Mouse (Mus musculus) liver, adult (tissue): ENCODE data around the gene Tnfrsf8.

Experiments
- GATA4 ChIP-seq: IDR thresholded peaks from 2 replicates; pipeline ENCODE4 v1.6.1; 2014; ENCODE audit warnings: mild to moderate bottlenecking, low read length; ENCODE audit not compliant: insufficient replicate concordance

Gene Tnfrsf8

DNA sequence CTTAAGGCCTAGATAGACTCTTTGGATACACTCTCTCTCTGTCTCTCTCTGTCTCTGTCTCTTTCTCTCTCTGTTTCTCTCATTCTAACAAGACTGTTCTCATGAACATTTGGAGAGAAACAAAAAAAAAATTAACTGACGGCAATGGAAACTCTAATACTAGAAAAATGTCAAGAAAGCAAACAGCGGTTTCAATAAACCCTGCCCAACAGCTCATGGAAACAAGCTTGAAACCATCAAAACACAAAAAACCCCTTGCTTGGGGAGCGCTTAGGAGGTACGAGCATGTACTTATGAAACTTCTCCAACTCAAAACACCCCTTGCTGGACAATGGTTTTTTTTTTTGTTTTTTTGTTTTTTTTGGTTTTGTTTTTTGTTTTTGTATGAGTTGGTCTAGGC lies 30.3 kb downstream of the Tnfrsf8 start:
- no peak for TF ChIP-seq GATA4

DNA sequence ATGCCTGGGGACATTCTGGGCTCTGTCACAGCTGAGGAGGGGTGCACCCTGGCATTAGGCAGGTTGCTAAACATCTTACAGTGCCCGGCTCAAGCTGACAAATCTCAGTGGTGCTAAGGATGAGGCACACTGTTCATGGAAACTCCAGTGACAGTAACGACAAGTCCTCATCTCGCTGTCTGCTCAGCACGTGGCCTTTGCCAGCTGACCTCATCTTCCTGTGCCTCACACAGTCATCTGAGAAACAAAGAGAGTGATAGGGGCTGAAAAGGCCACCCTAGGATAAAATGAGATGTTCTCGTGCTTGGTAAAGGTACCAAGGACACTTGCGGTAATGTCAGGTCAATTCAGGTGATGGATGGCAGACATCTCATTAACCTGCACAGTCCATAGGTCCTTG lies 31.5 kb downstream of the Tnfrsf8 start:
- no peak for TF ChIP-seq GATA4

DNA sequence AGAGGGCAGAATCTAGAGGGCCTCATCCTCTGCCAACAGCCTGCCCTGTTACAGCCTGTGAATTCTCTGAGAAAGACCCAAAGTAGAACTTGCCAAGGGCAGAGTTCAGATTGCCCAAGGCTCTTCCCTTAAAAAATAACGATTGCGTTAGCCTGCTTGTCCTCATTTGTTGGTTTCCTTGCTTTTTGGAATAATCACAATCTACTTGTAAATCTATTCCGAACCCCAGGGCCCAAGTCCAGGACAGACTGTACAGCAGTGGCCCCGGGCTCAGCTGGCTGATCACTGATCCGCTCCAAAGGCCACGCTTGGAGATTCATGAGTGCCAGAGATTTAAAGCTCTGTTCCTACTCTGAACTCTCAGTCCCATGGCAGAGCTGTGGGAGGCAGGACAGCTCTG lies 34.0 kb downstream of the Tnfrsf8 start:
- peak; percentile 82; the same call in 1 of the 2 replicates for TF ChIP-seq GATA4

DNA sequence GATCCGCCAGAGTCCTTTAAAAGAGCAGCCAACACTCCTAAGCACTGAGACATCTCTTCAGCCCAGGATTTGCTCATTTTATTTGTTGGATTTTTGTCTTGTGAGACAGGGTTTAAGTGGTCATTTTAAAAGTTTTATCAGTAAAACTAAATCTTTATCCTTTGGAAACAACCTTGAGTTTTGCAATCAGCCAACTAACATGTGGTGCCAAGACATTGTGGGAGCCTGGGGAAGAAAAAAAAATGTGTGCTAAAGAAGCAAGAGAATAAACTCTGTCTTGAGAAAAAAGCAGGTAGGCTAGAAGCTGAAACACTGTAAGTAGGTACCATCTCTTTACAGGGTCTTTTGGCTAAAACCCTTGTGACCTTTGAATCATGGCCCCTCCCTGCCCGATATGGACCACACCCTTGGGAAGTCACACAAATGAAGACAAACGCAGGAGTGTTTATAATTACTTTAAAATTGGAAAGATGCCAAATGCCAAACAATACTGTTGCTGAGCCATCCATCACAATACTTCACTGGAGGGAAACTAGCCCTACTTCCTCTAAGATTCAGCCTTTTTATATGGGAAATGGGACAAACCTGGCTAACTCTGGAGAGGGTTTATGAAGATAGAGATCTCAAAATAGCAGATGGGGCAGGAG lies 36.1 kb downstream of the Tnfrsf8 start:
- TF ChIP-seq GATA4, result no peak

DNA sequence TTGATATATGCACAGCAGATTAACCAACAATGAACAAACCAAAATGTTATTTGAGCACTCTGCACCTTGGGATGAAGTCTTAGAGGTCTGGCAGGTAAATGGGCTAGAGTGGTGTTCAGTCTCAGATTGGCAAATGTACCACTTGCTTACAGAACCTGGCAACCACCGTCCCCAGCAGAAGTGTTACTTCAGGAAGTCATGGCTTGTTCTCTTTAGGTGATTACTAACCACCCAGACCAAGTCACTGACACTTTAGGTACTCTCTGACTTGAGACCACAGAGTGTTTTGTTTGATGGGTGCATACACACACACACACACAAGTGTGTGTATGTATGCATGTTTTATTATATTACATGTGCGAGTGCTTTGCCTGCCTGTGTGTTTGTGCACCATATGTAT lies 36.7 kb downstream of the Tnfrsf8 start:
- no peak for TF ChIP-seq GATA4

DNA sequence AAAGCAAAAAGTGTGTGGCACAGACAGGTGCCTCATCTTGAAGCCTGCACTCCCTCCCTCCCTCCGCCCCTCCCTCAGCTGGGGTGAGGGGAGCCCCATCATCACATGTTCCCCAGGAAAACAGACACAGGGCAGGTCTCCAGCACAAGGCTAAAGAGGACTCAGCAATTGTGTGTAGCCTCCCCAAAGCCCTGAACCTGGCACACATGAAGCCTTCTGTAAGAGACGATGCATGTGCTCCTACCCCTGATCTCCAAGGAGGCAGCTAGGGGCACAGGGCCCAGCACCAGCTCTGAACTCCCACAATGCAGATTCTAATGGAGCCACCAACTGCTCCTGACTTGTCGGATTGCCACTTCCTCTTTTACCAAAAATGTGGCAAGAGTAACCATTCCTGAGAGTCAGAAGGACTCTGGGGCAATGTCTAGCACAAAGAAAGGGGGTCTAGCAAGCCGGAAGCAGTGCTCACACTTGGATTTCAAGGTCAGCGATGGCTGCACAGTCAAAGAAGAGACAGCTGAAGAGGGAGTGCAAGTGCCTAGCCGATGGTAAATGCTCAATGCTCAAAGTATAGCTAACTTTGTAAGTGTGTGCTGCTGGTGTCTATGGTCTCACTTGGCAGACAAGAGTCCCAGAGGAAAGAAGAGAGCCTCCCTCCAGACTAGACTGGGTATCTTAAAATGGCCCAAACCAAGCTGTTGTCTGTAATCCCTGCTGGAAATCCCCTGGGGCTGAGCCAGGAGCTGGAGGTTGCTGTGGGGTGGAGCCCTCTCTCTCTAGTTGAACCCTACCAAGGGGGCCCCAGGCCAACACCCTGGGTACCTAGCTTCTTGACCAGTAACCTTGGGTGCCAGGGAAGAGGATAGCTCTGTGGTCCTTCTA lies 38.4 kb downstream of the Tnfrsf8 start:
- TF ChIP-seq GATA4, result no peak

DNA sequence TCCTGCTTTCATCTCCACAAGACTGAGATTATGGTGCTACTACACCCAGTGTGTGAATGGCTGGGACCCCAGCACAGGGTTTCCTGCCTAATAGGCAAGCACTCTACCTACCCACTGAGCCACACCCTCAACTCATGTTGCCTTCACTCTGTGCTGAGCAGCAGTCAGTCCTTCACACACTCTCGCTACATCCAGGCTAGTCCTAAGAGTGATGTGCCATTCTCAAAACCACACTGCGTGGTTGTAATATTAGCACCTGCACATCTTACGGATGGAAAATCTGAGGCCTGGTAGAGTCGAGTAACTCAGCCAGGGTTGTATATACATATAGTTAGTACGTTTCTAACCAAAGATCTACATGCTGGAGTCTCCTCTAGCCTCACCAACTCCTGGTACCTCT lies 40.1 kb downstream of the Tnfrsf8 start:
- no peak for TF ChIP-seq GATA4

DNA sequence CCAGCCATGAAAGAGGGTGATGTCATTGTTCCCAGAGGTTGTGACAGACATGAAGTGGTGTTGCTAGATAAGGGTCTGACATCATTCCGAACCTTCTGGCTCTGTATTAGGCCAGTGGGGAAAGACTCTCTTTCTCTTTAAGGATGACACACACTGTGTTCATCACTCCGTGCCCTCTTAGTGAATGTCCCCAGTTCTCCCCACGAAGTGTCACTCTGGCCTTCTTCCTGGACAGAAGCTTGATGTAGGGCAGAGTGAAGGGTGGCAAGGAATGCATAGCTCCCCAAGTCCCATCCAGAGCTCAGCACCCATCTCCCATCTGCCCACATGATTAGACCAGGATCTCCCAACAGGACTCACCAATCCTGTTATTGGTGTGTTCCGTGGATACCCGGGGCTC lies 41.0 kb downstream of the Tnfrsf8 start:
- TF ChIP-seq GATA4, result no peak

DNA sequence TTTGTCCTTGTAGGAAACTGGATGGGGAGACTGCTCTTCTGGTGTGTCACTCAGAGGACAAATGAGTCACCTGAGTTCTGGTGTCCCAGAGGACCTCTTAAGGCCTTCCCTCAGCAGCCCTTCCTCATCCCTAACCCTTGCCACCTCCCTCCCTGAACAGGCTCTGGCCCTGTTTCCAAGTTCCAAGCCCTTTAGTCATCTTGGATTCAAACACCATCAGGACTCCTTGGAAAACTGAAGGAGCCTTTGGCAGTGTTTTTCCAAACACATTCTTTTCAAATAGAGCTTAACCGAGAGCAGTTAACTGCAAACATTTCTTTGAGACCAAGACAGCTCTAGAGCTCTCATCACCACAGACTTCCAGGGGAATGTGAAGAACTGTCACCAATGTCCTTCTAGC lies 42.2 kb downstream of the Tnfrsf8 start:
- TF ChIP-seq GATA4, result no peak

DNA sequence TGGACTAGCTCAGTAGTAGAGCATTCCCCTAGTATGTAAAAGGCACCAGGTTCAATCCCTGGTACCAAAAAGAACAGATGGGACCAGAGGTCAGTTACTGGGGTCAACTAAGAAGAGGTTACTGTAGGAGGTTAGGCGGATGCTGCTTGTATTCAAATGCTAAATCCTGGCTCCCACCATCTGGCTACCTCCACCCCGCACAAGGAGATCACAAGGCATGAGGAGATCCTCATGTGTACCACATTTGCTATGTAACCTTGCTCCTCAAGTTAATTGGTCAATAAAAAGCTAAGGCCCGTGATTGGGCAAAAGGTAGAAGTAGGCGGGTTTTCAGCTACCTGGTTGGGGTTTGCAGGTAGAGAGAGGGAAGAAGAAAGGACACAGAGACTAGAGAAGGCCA lies 43.3 kb downstream of the Tnfrsf8 start:
- TF ChIP-seq GATA4, result no peak

DNA sequence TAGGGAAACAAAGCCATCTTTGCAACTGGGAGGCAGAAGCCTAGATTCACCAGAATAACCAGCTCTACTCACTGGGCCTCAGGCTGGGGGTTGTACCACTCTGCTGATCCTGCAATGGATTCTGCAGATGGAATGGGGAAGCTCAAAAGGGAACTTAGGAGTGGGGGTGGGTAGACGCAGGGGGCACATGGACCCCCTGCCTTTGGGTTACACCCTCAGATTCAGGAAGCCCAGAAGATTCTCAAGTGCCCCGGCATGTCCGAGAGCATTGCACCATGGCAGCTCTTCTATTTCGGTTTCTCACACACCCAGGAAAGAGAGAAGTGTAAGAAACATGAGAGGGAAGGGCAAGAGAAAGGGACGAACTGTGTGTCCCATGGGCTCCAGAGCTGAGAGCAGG lies 44.8 kb downstream of the Tnfrsf8 start:
- no peak for TF ChIP-seq GATA4

DNA sequence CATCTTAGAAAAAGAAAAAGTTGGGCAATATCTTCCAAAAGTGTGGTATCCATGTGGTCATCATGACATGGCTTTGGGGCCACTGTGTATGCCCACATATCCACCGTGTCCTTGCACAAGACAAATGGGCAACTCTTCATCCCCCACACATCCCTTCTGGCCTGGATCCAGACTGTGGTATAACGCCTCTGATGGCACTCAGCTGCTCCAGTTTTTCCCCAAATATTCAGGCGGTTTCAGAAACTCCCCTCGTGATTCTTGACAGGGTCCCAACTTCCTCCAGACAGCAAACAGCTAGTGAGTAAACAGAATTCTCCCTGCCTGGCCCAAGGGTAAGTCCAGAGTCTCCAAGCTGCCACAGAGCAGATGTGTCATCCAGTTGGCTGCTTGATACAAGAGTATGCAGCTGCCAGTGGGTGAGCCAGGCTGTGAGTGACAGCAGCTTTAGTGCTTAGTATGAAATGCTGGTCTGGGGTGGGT lies 47.3 kb downstream of the Tnfrsf8 start:
- TF ChIP-seq GATA4, result no peak

DNA sequence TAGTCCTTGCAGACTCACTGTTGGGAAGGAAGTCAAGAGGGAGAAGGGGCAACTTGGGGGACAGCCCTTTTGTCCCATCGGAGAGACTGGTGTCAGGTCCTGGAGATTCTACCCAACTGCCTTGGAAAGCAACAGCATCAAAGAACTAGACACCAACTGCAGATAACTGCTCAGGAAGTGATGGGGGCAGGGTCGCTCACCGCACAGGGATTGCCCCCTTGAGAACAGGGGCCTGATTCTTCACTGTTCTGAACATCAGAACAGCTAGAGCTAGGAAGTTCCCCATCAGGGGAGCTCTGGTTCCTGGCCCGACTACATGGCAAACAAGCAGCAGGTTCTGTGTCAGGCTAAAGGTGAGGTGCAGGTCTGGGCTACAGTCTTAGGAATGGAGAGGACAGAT lies 48.5 kb downstream of the Tnfrsf8 start:
- no peak for TF ChIP-seq GATA4

DNA sequence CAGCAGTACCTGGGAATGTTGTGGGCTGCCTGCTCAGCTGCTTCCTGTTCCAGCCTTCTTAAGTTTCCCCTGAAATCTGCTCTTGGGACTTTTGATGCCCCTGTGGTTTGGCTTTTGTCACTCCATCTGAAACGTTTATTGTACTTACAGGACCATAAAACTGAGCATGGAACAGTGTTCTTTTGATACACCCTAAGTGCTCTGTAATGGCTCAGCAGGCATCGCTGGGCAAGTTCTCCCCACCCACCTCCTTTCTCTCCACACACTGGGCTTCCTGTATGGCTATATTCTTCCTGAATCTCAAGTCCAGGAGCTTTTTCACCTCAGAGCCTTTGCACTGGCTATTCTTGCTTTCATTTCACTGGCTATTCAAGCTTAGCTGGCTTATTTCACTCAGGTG lies 50.2 kb downstream of the Tnfrsf8 start:
- no peak for TF ChIP-seq GATA4

DNA sequence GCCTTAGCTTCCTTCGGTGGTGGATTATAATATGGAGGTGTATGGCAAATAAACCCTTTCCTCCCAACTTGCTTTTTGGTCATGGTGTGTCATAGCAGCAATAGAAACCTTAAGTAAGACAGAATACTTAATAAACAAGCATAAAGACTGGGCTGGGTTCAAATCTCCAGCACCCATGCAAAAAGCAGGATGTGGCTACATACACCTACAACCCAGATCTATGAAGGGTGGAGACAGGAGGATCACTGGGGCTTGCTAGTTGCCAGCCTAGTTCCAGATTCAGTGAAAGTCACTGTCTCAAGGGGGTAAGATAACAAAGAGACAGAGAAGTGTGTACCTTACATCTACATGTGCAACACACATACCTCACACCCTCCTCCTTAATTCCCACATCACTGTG lies 51.4 kb downstream of the Tnfrsf8 start:
- no peak for TF ChIP-seq GATA4

DNA sequence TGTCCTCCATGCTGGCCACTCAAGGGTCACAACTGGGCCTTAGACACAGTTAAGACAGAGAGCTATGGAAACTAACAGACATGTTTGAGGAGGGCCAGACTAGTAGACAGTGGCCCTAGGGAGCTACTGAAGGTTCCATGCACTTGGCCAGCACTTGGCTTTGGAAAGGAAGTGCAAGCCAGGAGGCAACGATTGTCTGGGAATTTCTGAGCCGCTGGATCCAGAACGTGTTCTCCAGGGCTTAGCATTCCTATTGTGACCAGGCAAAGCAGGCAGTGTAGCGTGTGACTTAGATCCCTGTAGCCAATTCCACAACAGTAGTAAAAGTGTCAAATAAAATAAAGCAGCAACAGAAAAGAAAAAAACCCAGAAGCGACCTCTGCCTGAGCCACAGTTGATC lies 54.2 kb downstream of the Tnfrsf8 start:
- TF ChIP-seq GATA4, result no peak
